Mouse (Mus musculus) liver, embryonic 14.5 days (tissue): ENCODE results near the gene Pafah1b3.

Source experiments
- CTCF ChIP-seq: IDR thresholded peaks from 2 replicates; pipeline ENCODE4 v1.5.1; 2016; ENCODE audit warnings: antibody characterized with exemption, low read depth, control low read depth
- EP300 ChIP-seq: IDR thresholded peaks from 2 replicates; pipeline ENCODE4 v1.6.1; 2016; ENCODE audit warnings: antibody characterized with exemption, low read depth

GRCm38 (mm10) chr7:25250141-25250972 lies 47.4 kb downstream of the Pafah1b3 start, which contains the start of gene Erf:
- no peak for TF ChIP-seq CTCF
- no peak for TF ChIP-seq EP300
